Comparison of ENCODE assay signal across 9 mouse cellular contexts in the genomic region with DNA sequence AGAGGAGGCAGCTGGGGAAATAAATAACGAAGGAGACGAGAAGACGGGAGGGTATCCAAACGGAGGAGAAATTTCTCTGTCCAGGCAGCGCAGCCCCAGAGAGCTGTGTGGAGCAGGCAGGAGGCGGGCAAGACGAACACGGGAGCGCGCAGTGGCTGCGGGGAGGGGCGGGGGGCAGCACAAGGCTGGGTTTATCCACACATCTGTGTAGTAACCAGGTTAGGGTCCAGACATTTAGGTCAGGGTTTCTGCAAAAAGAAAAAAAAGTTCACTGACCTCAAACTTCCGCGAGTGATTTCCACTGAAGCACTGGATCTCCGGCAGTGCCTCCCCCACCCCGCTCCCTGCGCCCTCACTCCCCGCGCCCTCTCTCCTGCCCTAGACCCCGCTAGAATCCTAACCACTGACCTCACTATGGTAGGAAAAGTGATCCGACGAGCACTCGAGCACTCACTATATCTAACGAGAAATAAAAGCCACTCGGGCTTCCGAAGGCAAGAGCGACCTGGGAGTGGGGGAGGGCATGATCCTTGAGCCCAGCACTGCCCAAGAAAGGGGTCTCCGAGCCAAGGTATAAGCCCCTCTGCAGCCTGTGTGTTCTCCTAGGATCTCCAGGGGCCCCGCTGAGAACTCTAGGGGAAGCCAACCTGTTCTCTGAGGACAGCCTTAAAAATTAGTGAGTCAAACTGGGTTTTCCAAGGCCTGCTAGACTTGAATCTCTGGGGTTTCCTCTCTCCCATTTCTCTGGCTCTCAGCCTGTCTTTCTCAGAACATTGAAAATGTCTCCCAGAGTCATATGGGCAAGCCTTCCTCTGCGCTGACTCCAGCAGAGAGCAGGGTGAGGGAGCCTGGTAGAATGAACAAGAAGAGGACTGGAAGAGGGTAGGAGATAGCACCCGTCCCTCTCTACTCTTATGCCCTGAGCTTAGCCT. TPM values are rescaled to one million over a fixed set of nuclear protein-coding genes. Genes with fewer than 3 reads are reported as not detected.
DNase-seq lines count a peak whose midpoint lies in the region; ATAC-seq and TF ChIP-seq lines count a peak whose summit lies in the region.
"Had no signal": no experiment of that assay in that cellular context is flagged by ENCODE, and none has a peak within 500 bp of the region (broad histone marks: within the 10 kb centered on the region; RNA-seq: fewer than 3 reads in every experiment).

Cacna1e (minus strand) TSS at position 227 of the 932 bp plus-strand sequence.

- H3K9me3 ChIP-seq in heart, embryonic 11.5 days (replicated peaks; ENCODE audit: control insufficient read depth, low read length), result no peaks in the 10 kb centered on the region
- H3K9me3 ChIP-seq in CH12.LX (replicated peaks; ENCODE audit: low read length), result no peaks in the 10 kb centered on the region
- H3K9me3 ChIP-seq in heart, embryonic 14.5 days (ENCODE audit: control insufficient read depth, low read length), result no peaks in the 10 kb centered on the region
- no peaks in the 10 kb centered on the region for H3K9me3 ChIP-seq in limb, embryonic 10.5 days (replicated peaks)
- H3K9me3 ChIP-seq in neural tube, embryonic 14.5 days (ENCODE audit: control insufficient read depth, low read length), result no peaks in the 10 kb centered on the region

- peaks cover 27% of the 10 kb centered on the region for H3K79me2 ChIP-seq in CH12.LX (replicated peaks; ENCODE audit: control insufficient read depth, extremely low read depth, insufficient read depth, poor library complexity, severe bottlenecking)

- peak; percentile 39; the same call in 1 of the 2 replicates for TF ChIP-seq POLR2A in CH12.LX (IDR thresholded peaks at IDR 0.05; ENCODE audit: low read depth, low read length)

- in situ Hi-C loops in CH12.LX (cut with MboI; ENCODE audit: low pct_ligation_motif_present, low pct_unique_long_range_greater_than_20kb, low sequenced_read_pairs), result loop anchor here (10.0 kb wide), 3 partner anchors 100 to 600 kb away; no protein-coding TSS in a partner anchor

- no peak; the same call in 1 of the 2 replicates for TF ChIP-seq EP300 in CH12.LX (IDR thresholded peaks at IDR 0.05; ENCODE audit: low read length)

- H3K4me2 ChIP-seq in heart, embryonic 11.5 days, result peak within 1 kb of the TSS; percentile 69
- peak within 1 kb of the TSS; percentile 90 for H3K4me2 ChIP-seq in CH12.LX (ENCODE audit: insufficient read depth, low read depth, poor library complexity, severe bottlenecking)
- peak within 1 kb of the TSS; percentile 92 for H3K4me2 ChIP-seq in heart, embryonic 14.5 days (ENCODE audit: low read length)
- peak within 1 kb of the TSS; percentile 82 for H3K4me2 ChIP-seq in neural tube, embryonic 14.5 days (ENCODE audit: low read depth, low read length)

- H3K36me3 ChIP-seq in heart, embryonic 11.5 days (ENCODE audit: control insufficient read depth, insufficient read depth, low read length), result no peaks in the 10 kb centered on the region
- H3K36me3 ChIP-seq in CH12.LX (replicated peaks in 1 of 2; ENCODE audit: control insufficient read depth in 1 of 2, insufficient read depth in 1 of 2, low read length in 1 of 2), result peaks cover 0 to 8% of the 10 kb centered on the region in 2 experiments
- H3K36me3 ChIP-seq in heart, embryonic 14.5 days (ENCODE audit: control insufficient read depth, insufficient read depth, low read length), result no peaks in the 10 kb centered on the region
- no peaks in the 10 kb centered on the region for H3K36me3 ChIP-seq in limb, embryonic 10.5 days
- H3K36me3 ChIP-seq in neural tube, embryonic 14.5 days (ENCODE audit: control insufficient read depth, insufficient read depth, low read length), result no peaks in the 10 kb centered on the region
- H3K36me3 ChIP-seq: G1E had no signal

- dilution Hi-C loops in CH12.LX (cut with MboI; ENCODE audit: extremely low pct_ligation_motif_present, extremely low pct_unique_long_range_greater_than_20kb, low sequenced_read_pairs), result no loop called here

- H3K27ac ChIP-seq in heart, embryonic 11.5 days (ENCODE audit: low read depth, low read length), result no peak within 1 kb of the TSS
- H3K27ac ChIP-seq in CH12.LX (ENCODE audit: insufficient read depth, low read depth), result peak within 1 kb of the TSS; percentile 45; the same call in 1 of the 2 replicates
- no peak within 1 kb of the TSS for H3K27ac ChIP-seq in heart, embryonic 14.5 days (replicated peaks in 1 of 2; ENCODE audit: control insufficient read depth in 1 of 2, insufficient read depth in 1 of 2, low read depth in 2 of 2, low read length in 2 of 2)
- no peak within 1 kb of the TSS for H3K27ac ChIP-seq in limb, embryonic 10.5 days
- no peak within 1 kb of the TSS for H3K27ac ChIP-seq in neural tube, embryonic 14.5 days (ENCODE audit: low read depth, low read length)

- no peak for DNase-seq in heart, adult 8-10 months (ENCODE audit: low spot score)
- DNase-seq in CH12.LX (ENCODE audit: extremely low read depth), result no peak
- DNase-seq in cerebellum, adult 9-11 months, result peak; percentile 62
- DNase-seq in limb, embryonic 10.5 days (ENCODE audit: low spot score), result peak; percentile 57
- DNase-seq in spleen, postnatal 14 days (ENCODE audit: low spot score in 2 of 2), result no peak

- peaks cover 30% of the 10 kb centered on the region for H3K27me3 ChIP-seq in heart, embryonic 11.5 days (ENCODE audit: control insufficient read depth, insufficient read depth, low read length)
- no peaks in the 10 kb centered on the region for H3K27me3 ChIP-seq in CH12.LX (replicated peaks)
- H3K27me3 ChIP-seq in heart, embryonic 14.5 days (ENCODE audit: control insufficient read depth, insufficient read depth, low read length), result peaks cover 36% of the 10 kb centered on the region
- peaks cover 61% of the 10 kb centered on the region for H3K27me3 ChIP-seq in limb, embryonic 10.5 days (ENCODE audit: low read depth, poor library complexity, severe bottlenecking)
- peaks cover 12% of the 10 kb centered on the region; the same call in 1 of the 2 replicates for H3K27me3 ChIP-seq in neural tube, embryonic 14.5 days (ENCODE audit: control insufficient read depth, insufficient read depth, low read length)

- TF ChIP-seq CTCF in CH12.LX (conservative IDR thresholded peaks at IDR 0.05 in 1 of 2, IDR thresholded peaks at IDR 0.05 in 1 of 2; ENCODE audit: low read depth in 2 of 2, low read length in 2 of 2), result no peak

- TF ChIP-seq RAD21 in CH12.LX (IDR thresholded peaks at IDR 0.05; ENCODE audit: low read depth, low read length), result no peak; the same call in 1 of the 2 replicates

- 9% methylated on average over 31 of the region's 31 CpGs for WGBS in heart, embryonic 11.5 days (ENCODE audit: insufficient replicate concordance)
- 7% methylated on average over 31 of the region's 31 CpGs for WGBS in heart, embryonic 14.5 days
- WGBS in limb, embryonic 10.5 days, result 6% methylated on average over 31 of the region's 31 CpGs
- 7% methylated on average over 30 of the region's 31 CpGs for WGBS in neural tube, embryonic 14.5 days

- H3K4me3 ChIP-seq in heart, embryonic 11.5 days (ENCODE audit: low read depth, low read length), result peak within 1 kb of the TSS; percentile 52
- peak within 1 kb of the TSS; percentile 46 to 87 (median 77) for H3K4me3 ChIP-seq in CH12.LX (replicated peaks in 1 of 3; ENCODE audit: low read depth in 2 of 3, low read length in 2 of 3, poor library complexity in 1 of 3)
- peak within 1 kb of the TSS; percentile 50 to 56 for H3K4me3 ChIP-seq in heart, embryonic 14.5 days (ENCODE audit: control insufficient read depth in 1 of 2, insufficient read depth in 1 of 2, low read depth in 1 of 2, low read length in 2 of 2)
- H3K4me3 ChIP-seq in limb, embryonic 10.5 days, result peak within 1 kb of the TSS; percentile 54
- H3K4me3 ChIP-seq in neural tube, embryonic 14.5 days (ENCODE audit: low read depth, low read length), result peak within 1 kb of the TSS; percentile 34

- 0 out of 2 replicates have a peak, but pooled peaks have one; percentile 14 for ATAC-seq in heart, embryonic 11.5 days (replicated peaks; ENCODE audit: insufficient number of reproducible peaks, low FRiP score, low TSS enrichment)
- ATAC-seq in heart, embryonic 14.5 days (ENCODE audit: insufficient number of reproducible peaks, insufficient read depth, low FRiP score, low read depth), result no peak
- ATAC-seq in neural tube, embryonic 14.5 days (ENCODE audit: low read depth), result peak; percentile 62

- 0 out of 2 replicates have a peak, but pooled peaks cover 3% of the 10 kb centered on the region for H3K4me1 ChIP-seq in heart, embryonic 11.5 days (ENCODE audit: control insufficient read depth, insufficient read depth, low read length)
- peaks cover 8 to 11% of the 10 kb centered on the region in 2 experiments for H3K4me1 ChIP-seq in CH12.LX (ENCODE audit: control insufficient read depth in 1 of 2, insufficient read depth in 2 of 2)
- peaks cover 3 to 5% of the 10 kb centered on the region in 2 experiments; a peak in 2 of 4 replicates for H3K4me1 ChIP-seq in heart, embryonic 14.5 days (ENCODE audit: control insufficient read depth in 2 of 2, insufficient read depth in 2 of 2, low read length in 2 of 2)
- H3K4me1 ChIP-seq in limb, embryonic 10.5 days, result peaks cover 20% of the 10 kb centered on the region
- H3K4me1 ChIP-seq in neural tube, embryonic 14.5 days (ENCODE audit: control insufficient read depth, insufficient read depth, low read length), result peaks cover 13% of the 10 kb centered on the region

- H3K9ac ChIP-seq in heart, embryonic 11.5 days (ENCODE audit: low read depth, low read length), result peak within 1 kb of the TSS; percentile 59; the same call in 1 of the 2 replicates
- H3K9ac ChIP-seq in CH12.LX (ENCODE audit: insufficient read depth, low read depth), result peak within 1 kb of the TSS; percentile 82
- H3K9ac ChIP-seq in heart, embryonic 14.5 days (ENCODE audit: low read length), result peak within 1 kb of the TSS; percentile 59
- peak within 1 kb of the TSS; percentile 32; the same call in 1 of the 2 replicates for H3K9ac ChIP-seq in neural tube, embryonic 14.5 days (replicated peaks; ENCODE audit: low read depth, low read length)

TF ChIP-seq in CH12.LX, 34 proteins besides CTCF, POLR2A, EP300 and RAD21 (continues in another document):
- peak; percentile 41; the same call in 1 of the 2 replicates for TF ChIP-seq ZNF384 (IDR thresholded peaks at IDR 0.05; ENCODE audit: low read depth, low read length)
- TF ChIP-seq JUN (IDR thresholded peaks at IDR 0.05; ENCODE audit: insufficient read depth, low read depth, low read length), result no peak
- TF ChIP-seq SMC3 (IDR thresholded peaks at IDR 0.05; ENCODE audit: low read depth, low read length), result peak; percentile 6; the same call in 1 of the 2 replicates
- TF ChIP-seq KAT2A (IDR thresholded peaks at IDR 0.05; ENCODE audit: insufficient replicate concordance, low read length), result no peak

RNA-seq across cellular contexts. Expression of gene Cacna1e, which starts in this region (rescaled TPM):
- 0.32 and 0.66 TPM in 2 replicates for polyA plus RNA-seq in heart, embryonic 11.5 days (2014; fragmentation: Nextera tagmentation; extraction: Ambion mirVana)
- total RNA-seq in heart, adult 8-10 months (2022), result under 1 TPM; 0.20 to 0.34 (median 0.25) TPM
- total RNA-seq in CH12.LX (2012; rRNA removed) (7.2 and 8.5 TPM in 2 replicates), CH12.LX (2014; rRNA removed) (0.45 and 0.60 TPM in 2 replicates)
- polyA plus RNA-seq in CH12.LX (2012; ENCODE audit: insufficient read length, low read depth), result 2.2 and 2.5 TPM in 2 replicates
- polyA plus RNA-seq in heart, embryonic 14.5 days (2014; fragmentation: Nextera tagmentation; extraction: Ambion mirVana), result 0.22 and 0.31 TPM in 2 replicates
- polyA plus RNA-seq in limb, embryonic 10.5 days (2016; fragmentation: Nextera tagmentation; extraction: Ambion mirVana), result 0.06 and 0.15 TPM in 2 replicates
- polyA plus RNA-seq in neural tube, embryonic 14.5 days (2014; fragmentation: Nextera tagmentation; extraction: Ambion mirVana), result 18.5 and 35.1 TPM in 2 replicates
- polyA plus RNA-seq: G1E had no signal

Comparison
In these comparisons a context has a peak if more than half of its experiments do, and no peak if none do; other contexts are left out.
1. Peak in ATAC-seq, H3K4me3 ChIP-seq, H3K9ac ChIP-seq and H3K4me2 ChIP-seq in heart, embryonic 11.5 days; RNA of the gene not detected or under 1 TPM.
2. Peak in DNase-seq and H3K4me3 ChIP-seq in limb, embryonic 10.5 days; RNA of the gene not detected or under 1 TPM.
3. H3K9ac ChIP-seq: peak in every context shown above with its lines; median percentile 82 in CH12.LX; 59 in heart, embryonic 11.5 days; 59 in heart, embryonic 14.5 days; 32 in neural tube, embryonic 14.5 days.